Mouse (Mus musculus) induced T-regulatory cell, adult 2 months (primary cell): Measurements from ENCODE around the gene Tspan9.

Experiments
- DNase-seq: peaks from one replicate; pipeline ENCODE4 v3.0.0-alpha.2; 2012; ENCODE audit warnings: low read depth

Gene Tspan9

DNA sequence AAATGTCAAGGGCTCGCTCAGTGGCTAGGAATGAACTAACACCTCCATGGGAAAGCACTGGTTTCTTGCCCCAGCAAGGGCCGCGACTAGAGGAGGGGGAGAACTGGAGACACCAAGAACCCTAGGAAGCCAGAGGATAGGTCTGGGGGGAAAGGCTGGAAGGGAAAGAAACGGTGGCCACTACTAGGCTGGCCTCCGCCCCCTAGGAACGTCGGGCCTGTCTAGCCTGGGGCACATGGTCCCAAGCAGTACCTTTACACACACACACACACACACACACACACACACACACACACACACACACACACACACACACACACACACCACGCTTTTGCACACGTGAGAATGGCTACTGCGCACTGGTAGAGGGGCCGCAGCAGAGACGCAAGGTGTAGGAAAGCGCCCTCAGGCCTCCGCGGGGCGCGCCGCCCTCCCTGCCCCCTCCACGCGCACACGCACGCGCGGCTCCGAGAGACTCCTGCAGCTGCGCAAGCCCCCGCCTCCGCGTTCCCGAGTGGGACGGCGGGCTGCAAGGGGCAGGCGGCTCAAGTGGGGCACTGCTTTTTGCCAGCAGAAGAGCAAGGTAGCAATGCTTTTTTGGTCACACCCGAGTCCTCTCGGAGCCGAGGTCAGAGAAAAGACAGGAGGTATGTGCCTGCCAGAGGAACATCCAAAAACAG is 108.0 kb downstream of the Tspan9 start:
- DNase-seq = no peak

DNA sequence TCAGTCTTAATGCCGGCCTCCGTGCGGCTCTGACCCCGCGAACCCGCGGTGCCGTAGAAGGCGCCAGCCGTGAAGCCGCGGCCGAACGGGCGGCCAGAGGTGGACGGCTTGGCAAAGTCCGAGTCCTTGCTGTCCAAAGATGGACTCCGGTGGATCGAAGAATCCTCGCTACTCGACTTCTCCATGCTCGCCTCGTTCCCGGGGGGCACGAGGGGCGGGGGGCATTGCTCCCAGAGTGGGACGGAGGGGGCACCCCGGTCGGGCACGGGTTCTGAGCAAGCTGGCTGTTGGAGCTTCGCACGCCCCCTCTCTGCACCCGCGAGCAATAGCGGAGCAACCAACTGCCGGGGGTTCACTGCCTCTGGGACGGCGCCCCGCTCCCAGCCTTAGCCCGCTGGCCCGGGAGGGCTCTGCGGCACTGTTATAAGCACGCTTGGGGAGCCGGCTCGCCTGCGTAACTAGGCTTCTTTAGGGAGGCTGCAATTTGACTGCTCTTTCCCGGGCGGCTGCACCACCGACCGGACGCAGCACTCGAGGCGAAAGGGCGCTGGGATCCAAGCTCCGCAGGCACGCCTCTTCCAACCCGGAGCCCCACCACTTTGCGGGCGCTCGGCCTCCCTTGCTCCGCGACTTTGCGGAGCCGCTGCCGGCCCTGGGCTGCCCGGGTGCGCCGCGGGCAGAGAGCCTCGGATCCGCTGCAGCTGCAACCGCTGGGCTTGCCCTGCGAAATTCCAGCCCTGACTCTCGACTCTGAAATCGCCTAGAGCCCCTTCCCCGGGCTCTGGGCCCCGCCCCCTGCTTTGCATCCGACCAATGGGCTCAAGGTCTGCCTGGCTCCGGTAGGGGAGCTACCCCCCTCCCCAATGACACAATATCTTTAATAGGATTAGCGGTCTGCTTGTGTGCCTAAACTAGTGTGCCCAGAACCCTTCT is 108.8 kb downstream of the Tspan9 start:
- no peak for DNase-seq

DNA sequence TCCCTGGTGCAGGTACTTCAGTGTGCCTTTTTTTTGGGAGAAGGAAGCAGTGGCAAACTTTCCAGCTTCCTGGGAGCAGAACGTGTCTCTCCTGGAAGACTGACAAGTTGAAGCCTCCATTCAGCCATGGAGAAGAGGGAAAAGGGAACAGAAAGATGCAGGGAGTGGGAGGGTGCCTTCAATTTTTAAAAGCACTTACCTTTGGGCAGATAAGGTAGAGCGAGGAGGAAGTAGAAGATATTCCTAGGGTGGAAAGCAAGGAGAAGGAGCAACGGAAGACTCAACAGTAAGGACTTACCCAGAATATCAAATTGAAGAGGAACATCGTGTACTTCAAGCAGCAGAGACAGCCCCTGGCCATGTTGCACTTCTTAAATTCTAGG is 109.5 kb downstream of the Tspan9 start:
- DNase-seq = no peak

GRCm38 (mm10) chr6:128033172-128033867 is 110.1 kb downstream of the Tspan9 start:
- no peak for DNase-seq

- peak; percentile 62 for DNase-seq
These were observed 110.9 kb downstream of the Tspan9 start for GRCm38 (mm10) chr6:128032252-128033171.

DNA sequence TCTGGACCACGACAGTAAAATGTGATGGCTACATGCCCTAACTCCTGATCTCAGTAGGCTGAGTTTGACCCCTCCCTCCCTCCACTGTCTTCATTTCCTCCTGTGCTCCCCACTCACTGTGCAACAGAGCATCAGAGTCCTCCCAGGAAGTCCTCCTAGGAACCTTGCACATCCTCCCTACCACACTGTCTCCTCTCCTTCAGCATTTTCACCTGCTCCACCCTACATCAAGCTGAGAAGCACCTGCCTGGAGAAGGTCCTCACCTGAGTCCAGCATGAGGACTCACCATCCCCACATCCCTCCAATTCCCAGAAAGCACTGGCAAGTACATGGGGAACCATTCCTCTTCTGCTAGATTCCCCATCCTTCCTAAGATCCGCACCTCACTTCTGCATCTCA is 111.8 kb downstream of the Tspan9 start:
- no peak for DNase-seq

DNA sequence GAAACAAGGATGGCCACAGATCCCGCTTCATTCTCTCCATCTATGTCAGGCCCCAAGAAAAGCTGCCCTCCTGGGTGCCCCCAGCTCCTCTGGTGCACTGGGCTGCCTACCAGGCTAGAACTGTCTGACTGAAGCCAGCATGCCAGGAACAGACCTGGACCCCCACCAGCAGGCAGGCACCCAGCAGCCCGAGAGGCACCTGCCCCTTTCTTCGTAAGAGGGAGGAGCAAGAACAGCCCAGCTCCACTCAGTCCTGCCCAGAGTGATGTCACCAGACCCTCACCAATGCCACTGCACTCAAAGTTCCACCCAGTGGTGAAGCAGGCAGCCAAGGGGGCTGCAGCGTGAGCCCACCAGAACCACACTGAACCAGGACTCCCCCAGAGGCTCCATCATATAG is 112.3 kb downstream of the Tspan9 start:
- DNase-seq = no peak

- no peak for DNase-seq
These were observed 112.9 kb downstream of the Tspan9 start for GRCm38 (mm10) chr6:128030475-128030874.

GRCm38 (mm10) chr6:128029517-128030348 is 113.7 kb downstream of the Tspan9 start:
- DNase-seq = no peak

DNA sequence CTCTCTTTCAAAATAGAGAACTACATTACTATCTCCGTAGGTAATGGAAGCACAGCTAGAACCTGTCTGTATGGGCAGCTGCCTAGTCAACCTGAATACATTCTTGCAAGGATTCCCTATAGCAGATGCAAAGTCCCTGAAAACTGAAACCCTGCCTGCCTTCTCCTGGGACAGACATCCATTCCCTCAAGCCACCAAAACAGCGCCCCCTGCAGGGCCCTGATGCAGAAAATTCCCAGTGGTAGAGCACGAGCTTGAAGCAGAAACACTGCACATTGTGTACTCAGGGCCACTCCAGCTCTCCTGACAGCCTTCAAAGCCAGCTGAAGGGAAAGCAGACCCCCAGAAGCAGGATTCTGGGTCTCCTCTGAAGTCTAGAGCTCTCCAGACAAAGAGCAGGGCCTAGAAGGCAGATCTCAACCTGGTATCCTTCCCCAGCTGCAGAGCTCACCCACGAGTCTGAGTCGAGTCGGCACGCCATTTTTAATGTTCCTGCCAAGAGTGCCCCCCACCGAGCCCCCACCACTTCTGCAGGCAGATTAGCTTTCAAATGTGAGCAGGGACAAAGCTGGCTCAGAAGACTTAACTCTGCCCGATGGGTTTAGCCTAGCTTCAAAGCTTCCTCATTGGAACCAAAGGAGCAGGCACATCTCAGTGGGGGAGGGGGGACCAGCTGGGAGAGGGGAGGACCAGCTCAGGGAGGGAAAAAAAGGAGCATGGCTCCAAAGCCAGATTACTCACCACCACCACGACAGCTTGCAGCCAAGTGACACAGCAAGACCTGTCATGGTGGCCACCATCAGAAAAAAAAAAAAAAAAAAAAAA is 115.1 kb downstream of the Tspan9 start:
- DNase-seq = peak; percentile 21

- no peak for DNase-seq
These were observed 117.4 kb downstream of the Tspan9 start for GRCm38 (mm10) chr6:128025997-128026396.

GRCm38 (mm10) chr6:128025581-128025980 is 117.8 kb downstream of the Tspan9 start:
- DNase-seq = peak; percentile 20

- DNase-seq = no peak
These were observed 121.2 kb downstream of the Tspan9 start for GRCm38 (mm10) chr6:128022207-128022606.

DNA sequence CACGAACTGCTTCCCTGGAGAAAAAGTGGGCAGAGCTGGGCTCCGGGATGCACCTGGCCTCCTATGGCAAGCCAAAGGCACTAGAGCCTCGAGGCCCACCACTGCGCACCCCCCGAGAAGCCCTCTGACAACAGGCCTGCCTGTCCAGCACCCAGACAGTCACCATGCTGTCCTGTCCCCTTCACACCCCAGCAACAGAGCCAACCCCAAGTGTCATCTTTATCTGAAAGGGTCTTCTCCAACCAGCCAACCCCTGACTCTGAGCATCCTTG is 121.5 kb downstream of the Tspan9 start:
- no peak for DNase-seq

DNA sequence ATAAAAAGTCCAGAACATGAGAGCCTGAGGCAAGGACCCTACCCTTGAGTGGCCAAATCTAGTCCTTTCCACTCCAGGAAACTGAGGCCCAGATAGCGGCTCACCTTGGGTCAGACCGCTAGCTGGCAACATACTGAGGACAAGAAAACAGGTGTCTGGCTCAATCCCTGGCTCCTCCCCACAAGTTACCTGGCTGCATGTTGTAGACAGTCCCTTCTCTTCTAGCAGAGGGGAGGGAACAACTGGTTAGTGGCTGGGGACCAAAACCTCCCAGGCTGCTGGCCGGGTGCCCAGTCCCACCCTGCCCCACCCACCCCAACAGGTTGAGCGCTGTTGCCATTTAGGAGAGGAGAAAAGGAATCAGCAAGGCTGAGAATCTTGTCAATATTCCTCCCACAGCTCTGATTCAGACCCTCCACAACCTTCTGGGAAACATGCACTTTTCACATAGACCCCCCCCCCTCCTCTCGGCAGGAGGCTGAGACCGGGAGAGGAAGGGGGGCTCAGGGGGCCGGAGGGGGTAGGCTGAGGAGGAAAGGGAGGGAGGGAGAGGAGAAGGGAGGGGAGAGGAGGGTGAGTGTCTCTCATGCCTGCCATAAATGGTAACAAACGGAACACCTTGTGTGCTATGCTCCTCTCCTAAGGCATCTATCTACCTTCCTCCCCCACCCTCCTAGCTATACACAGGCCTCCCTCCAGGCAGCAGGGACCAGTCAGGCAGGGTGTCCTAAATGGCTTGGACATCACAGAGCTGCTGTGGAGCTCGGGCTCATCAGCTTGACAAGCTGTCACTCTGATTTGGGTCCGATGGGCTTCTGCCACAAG is 122.1 kb downstream of the Tspan9 start:
- no peak for DNase-seq

DNA sequence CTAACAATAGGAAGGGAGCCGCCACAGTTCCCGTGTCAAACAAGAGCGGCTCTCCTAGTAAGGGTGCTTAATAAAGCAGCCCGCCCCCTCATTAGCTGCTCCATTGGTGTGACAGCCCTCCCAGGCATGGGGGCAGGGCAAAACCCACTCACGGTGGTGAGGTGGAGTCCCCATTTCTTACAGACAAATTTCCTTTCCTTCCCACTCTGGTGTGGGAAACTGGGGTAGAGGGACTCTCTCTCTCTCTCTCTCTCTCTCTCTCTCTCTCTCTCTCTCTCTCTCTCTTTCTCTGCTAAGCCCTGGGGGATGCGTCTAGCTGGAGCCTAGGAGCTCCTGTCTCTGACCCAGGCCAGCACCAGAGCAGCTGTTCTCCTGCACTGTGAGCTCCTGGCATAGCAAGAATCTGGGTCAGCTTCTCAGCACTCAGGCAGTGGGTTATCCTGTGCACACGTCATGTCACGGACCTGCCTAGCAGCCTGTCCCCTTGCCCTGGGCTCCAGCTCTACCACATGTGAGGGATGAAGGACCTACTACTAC is 122.8 kb downstream of the Tspan9 start:
- DNase-seq = no peak

- no peak for DNase-seq
These were observed 123.3 kb downstream of the Tspan9 start for GRCm38 (mm10) chr6:128020053-128020452.

- no peak for DNase-seq
These were observed 124.3 kb downstream of the Tspan9 start for GRCm38 (mm10) chr6:128019119-128019518.

GRCm38 (mm10) chr6:128015304-128015703 is 128.1 kb downstream of the Tspan9 start:
- no peak for DNase-seq
